In genomic region chr15:78744206-78744605, GRCm38 (mm10) we compare ENCODE assay signal across 9 mouse cellular contexts. TPM values are rescaled to one million over a fixed set of nuclear protein-coding genes. Genes with fewer than 3 reads are reported as not detected.
DNase-seq lines count a peak whose midpoint lies in the region; ATAC-seq and TF ChIP-seq lines count a peak whose summit lies in the region.
"Had no signal": no experiment of that assay in that cellular context is flagged by ENCODE, and none has a peak within 500 bp of the region (broad histone marks: within the 10 kb centered on the region; RNA-seq: fewer than 3 reads in every experiment).

No protein-coding gene starts in this region.

- no peak overlapping the region for H3K9ac ChIP-seq in forebrain, embryonic 15.5 days (replicated peaks)
- H3K9ac ChIP-seq in hindbrain, embryonic 11.5 days (ENCODE audit: low read depth, low read length) = no peak overlapping the region
- no peak overlapping the region for H3K9ac ChIP-seq in midbrain, embryonic 11.5 days (ENCODE audit: low read length)
- H3K9ac ChIP-seq: lung, embryonic 15.5 days had no signal

- peak; percentile 32 for DNase-seq in cerebellum, adult 11 months
- peak; percentile 29 for DNase-seq in c-Kit-positive CD71-positive TER-119-positive erythroid progenitor cells, embryonic 14.5 days (ENCODE audit: low spot score)
- peak; percentile 93 for DNase-seq in hindbrain, embryonic 11.5 days (ENCODE audit: low spot score)
- DNase-seq in left cerebral cortex, adult 2 months (ENCODE audit: extremely low spot score in 1 of 2, low spot score in 2 of 2) = peak; percentile 73 to 86
- DNase-seq in midbrain, embryonic 11.5 days (ENCODE audit: low spot score, missing footprints) = peak; percentile 99
- peak; percentile 95 for DNase-seq in right cerebral cortex, postnatal 4 days

- no peak for ATAC-seq in cerebellum, adult (ENCODE audit: insufficient number of reproducible peaks, low FRiP score, low TSS enrichment)
- ATAC-seq in forebrain, embryonic 15.5 days (replicated peaks) = peak; percentile 77
- ATAC-seq in hindbrain, embryonic 11.5 days (ENCODE audit: low FRiP score) = no peak
- 0 out of 2 replicates have a peak, but pooled peaks have one; percentile 27 for ATAC-seq in midbrain, embryonic 11.5 days (ENCODE audit: low FRiP score)

- no peak overlapping the region for H3K4me3 ChIP-seq in forebrain, embryonic 15.5 days
- no peak overlapping the region for H3K4me3 ChIP-seq in hindbrain, embryonic 11.5 days (ENCODE audit: low read depth, low read length)
- no peak overlapping the region for H3K4me3 ChIP-seq in left cerebral cortex, adult 2 months
- no peak overlapping the region for H3K4me3 ChIP-seq in midbrain, embryonic 11.5 days (ENCODE audit: low read depth, low read length)
- H3K4me3 ChIP-seq: lung, embryonic 15.5 days had no signal

- peak; percentile 100 for TF ChIP-seq CTCF in left cerebral cortex, adult 2 months (IDR thresholded peaks at IDR 0.05)

- intact Hi-C loops in left cerebral cortex, adult 2 months (cut with DNase I) = loop anchor here (1.0 to 10.0 kb wide), 4 partner anchors 23 to 299 kb away; no protein-coding TSS in a partner anchor

- no peaks in the 10 kb centered on the region for H3K36me3 ChIP-seq in forebrain, embryonic 15.5 days
- no peaks in the 10 kb centered on the region for H3K36me3 ChIP-seq in hindbrain, embryonic 11.5 days (ENCODE audit: control insufficient read depth, insufficient read depth, low read length)
- H3K36me3 ChIP-seq in midbrain, embryonic 11.5 days (ENCODE audit: control insufficient read depth, insufficient read depth, low read length) = no peaks in the 10 kb centered on the region
- H3K36me3 ChIP-seq: lung, embryonic 15.5 days had no signal

- H3K4me1 ChIP-seq in forebrain, embryonic 15.5 days = peaks cover 12% of the 10 kb centered on the region
- H3K4me1 ChIP-seq in hindbrain, embryonic 11.5 days (replicated peaks; ENCODE audit: control insufficient read depth, insufficient read depth, low read length) = no peaks in the 10 kb centered on the region
- no peaks in the 10 kb centered on the region for H3K4me1 ChIP-seq in midbrain, embryonic 11.5 days (ENCODE audit: control insufficient read depth, insufficient read depth, low read length)
- H3K4me1 ChIP-seq: lung, embryonic 15.5 days had no signal

- 1% methylated on average over 5 of the region's 5 CpGs for WGBS in forebrain, embryonic 15.5 days
- WGBS in hindbrain, embryonic 11.5 days = 3% methylated on average over 5 of the region's 5 CpGs
- WGBS in midbrain, embryonic 11.5 days = 3% methylated on average over 5 of the region's 5 CpGs

- no peaks in the 10 kb centered on the region for H3K27me3 ChIP-seq in forebrain, embryonic 15.5 days
- H3K27me3 ChIP-seq in hindbrain, embryonic 11.5 days (ENCODE audit: control insufficient read depth, insufficient read depth, low read length) = no peaks in the 10 kb centered on the region
- no peaks in the 10 kb centered on the region for H3K27me3 ChIP-seq in midbrain, embryonic 11.5 days (ENCODE audit: control insufficient read depth, insufficient read depth, low read length)
- H3K27me3 ChIP-seq: lung, embryonic 15.5 days had no signal

- H3K4me2 ChIP-seq in forebrain, embryonic 15.5 days (replicated peaks) = no peak overlapping the region
- H3K4me2 ChIP-seq in hindbrain, embryonic 11.5 days (replicated peaks; ENCODE audit: low read depth, low read length) = no peak overlapping the region
- H3K4me2 ChIP-seq in midbrain, embryonic 11.5 days = no peak overlapping the region
- H3K4me2 ChIP-seq: lung, embryonic 15.5 days had no signal

- no peaks in the 10 kb centered on the region for H3K9me3 ChIP-seq in forebrain, embryonic 15.5 days
- no peaks in the 10 kb centered on the region for H3K9me3 ChIP-seq in hindbrain, embryonic 11.5 days (ENCODE audit: control insufficient read depth, low read length)
- no peaks in the 10 kb centered on the region for H3K9me3 ChIP-seq in midbrain, embryonic 11.5 days (ENCODE audit: control insufficient read depth, low read length)
- H3K9me3 ChIP-seq: lung, embryonic 15.5 days had no signal

- peak overlapping the region; percentile 54 for H3K27ac ChIP-seq in forebrain, embryonic 15.5 days (replicated peaks)
- H3K27ac ChIP-seq in hindbrain, embryonic 11.5 days (ENCODE audit: low read depth, low read length) = no peak overlapping the region
- no peak overlapping the region for H3K27ac ChIP-seq in left cerebral cortex, adult 2 months
- H3K27ac ChIP-seq in midbrain, embryonic 11.5 days (ENCODE audit: low read depth, low read length) = no peak overlapping the region
- H3K27ac ChIP-seq: lung, embryonic 15.5 days had no signal

RNA-seq across cellular contexts. Expression of gene Elfn2, which starts 25.6 kb away (rescaled TPM):
- polyA plus RNA-seq in forebrain, embryonic 15.5 days (2015; fragmentation: Nextera tagmentation; extraction: Ambion mirVana) = 6.2 and 6.8 TPM in 2 replicates
- 0.60 and 0.85 TPM in 2 replicates for polyA plus RNA-seq in hindbrain, embryonic 11.5 days (2014; fragmentation: Nextera tagmentation; extraction: Ambion mirVana)
- total RNA-seq in left cerebral cortex, adult 2 months (2021) = 100 to 1,000 TPM; 144 to 177 TPM
- polyA plus RNA-seq in midbrain, embryonic 11.5 days (2014; fragmentation: Nextera tagmentation; extraction: Ambion mirVana) = 0.18 TPM in 2 replicates

RNA-seq across cellular contexts. Expression of gene Mfng, which starts 29.1 kb away (rescaled TPM):
- polyA plus RNA-seq in forebrain, embryonic 15.5 days (2015; fragmentation: Nextera tagmentation; extraction: Ambion mirVana) = 77.9 and 85.9 TPM in 2 replicates
- polyA plus RNA-seq in hindbrain, embryonic 11.5 days (2014; fragmentation: Nextera tagmentation; extraction: Ambion mirVana) = 34.6 and 34.7 TPM in 2 replicates
- 1 to 10 TPM; 5.0 to 6.2 TPM for total RNA-seq in left cerebral cortex, adult 2 months (2021)
- 57.2 and 61.8 TPM in 2 replicates for polyA plus RNA-seq in midbrain, embryonic 11.5 days (2014; fragmentation: Nextera tagmentation; extraction: Ambion mirVana)

RNA-seq across cellular contexts. Expression of gene Card10, which starts 58.6 kb away (rescaled TPM):
- polyA plus RNA-seq in forebrain, embryonic 15.5 days (2015; fragmentation: Nextera tagmentation; extraction: Ambion mirVana) = 1.3 and 1.7 TPM in 2 replicates
- 1.8 and 2.4 TPM in 2 replicates for polyA plus RNA-seq in hindbrain, embryonic 11.5 days (2014; fragmentation: Nextera tagmentation; extraction: Ambion mirVana)
- 1 to 10 TPM; 4.8 TPM for total RNA-seq in left cerebral cortex, adult 2 months (2021)
- polyA plus RNA-seq in midbrain, embryonic 11.5 days (2014; fragmentation: Nextera tagmentation; extraction: Ambion mirVana) = 1.3 and 1.5 TPM in 2 replicates

Comparison
In these comparisons a context has a peak if more than half of its experiments do, and no peak if none do; other contexts are left out.
1. DNase-seq: peak in every context shown above with its lines; median percentile 99 in midbrain, embryonic 11.5 days; 95 in right cerebral cortex, postnatal 4 days; 93 in hindbrain, embryonic 11.5 days; 80 in left cerebral cortex, adult 2 months; 32 in cerebellum, adult 11 months; 29 in c-Kit-positive CD71-positive TER-119-positive erythroid progenitor cells, embryonic 14.5 days.
2. ATAC-seq: peak in forebrain, embryonic 15.5 days (single experiment) and midbrain, embryonic 11.5 days (single experiment); none in cerebellum, adult (single experiment) and hindbrain, embryonic 11.5 days (single experiment).